Mouse (Mus musculus): ENCODE results near the gene Tst.

GRCm38 (mm10) chr15:78380741-78381140, 25.0 kb downstream of the Tst start:
- no peak for TF ChIP-seq GATA1 (IDR thresholded peaks at IDR 0.05; ENCODE audit: low read length)
- no peak for TF ChIP-seq TAL1 (IDR thresholded peaks at IDR 0.05; ENCODE audit: low read length)

All from erythroblast, embryonic 14.5 days (primary cell).